Mouse (Mus musculus) colon, adult 2 months (tissue): Measurements from ENCODE around the gene Foxp4. TPM values are rescaled to one million over a fixed set of nuclear protein-coding genes. Genes with fewer than 3 reads are reported as not detected.

ENCODE experiments used
- polyA plus RNA-seq: library from polyadenylated mRNA; depleted of rRNA; stranded (reverse); fragments of >200 nt; gene quantifications from 2 replicates; pipeline ENCODE4 v1.2.3, GENCODE M21; 2012; rRNA removed

Gene Foxp4
- polyA plus RNA-seq = 151 and 163 TPM in 2 replicates

DNA sequence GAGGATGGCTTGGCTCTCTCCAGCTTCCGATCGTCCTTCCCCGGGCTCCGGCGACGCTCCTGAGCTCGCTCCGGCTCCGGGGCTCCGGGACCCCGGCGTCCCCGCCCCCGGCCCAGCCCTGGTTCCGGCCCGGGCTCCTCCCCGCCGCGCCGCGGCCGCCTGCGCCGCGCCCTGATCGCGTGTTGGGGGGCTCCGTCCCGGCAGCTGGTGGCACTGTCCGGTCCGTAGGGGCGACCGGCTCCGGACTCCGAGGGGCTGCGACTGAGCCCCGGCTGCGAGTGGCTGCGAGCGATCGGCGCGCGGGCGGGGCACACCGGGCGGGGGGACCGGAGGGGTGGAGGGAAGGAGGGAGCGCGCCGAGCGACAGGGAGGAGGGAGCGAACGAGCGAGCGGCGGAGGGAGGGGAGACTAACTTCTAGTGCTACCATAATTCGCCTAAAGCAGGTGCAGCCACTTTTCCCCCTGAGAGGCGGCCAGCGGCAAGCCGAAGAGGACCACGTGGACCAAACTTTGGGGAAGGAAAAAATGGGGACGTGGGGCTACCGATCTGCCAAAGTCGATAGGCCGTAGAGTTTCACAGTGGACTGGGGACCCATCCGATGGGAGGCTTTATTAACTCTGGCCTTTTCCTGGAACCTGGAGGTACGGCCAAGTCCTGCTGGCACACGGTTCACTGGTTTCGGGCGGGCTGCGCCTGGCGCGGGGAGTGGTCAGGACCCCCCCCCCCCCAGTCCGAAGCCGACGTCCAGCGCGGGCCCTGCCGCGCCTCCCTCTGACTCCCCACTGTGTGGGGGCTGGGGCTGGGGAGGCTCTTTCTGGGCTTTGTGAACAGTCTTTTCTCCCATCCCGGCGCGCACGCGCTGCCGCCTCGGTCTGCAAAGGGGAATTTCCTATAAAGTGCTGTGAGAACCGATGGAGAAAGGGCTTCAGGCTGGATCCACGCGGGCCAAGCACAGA is at the start of gene Foxp4:
Gene Foxp4, minus strand, starts transcription at position 263 of the 957 bp plus-strand sequence.

GRCm38 (mm10) chr17:47834482-47834767 is 90.0 kb downstream of the Foxp4 start, which contains the start of gene Mdfi:
TSS of gene Mdfi (minus strand) at chr17:47834691.

Other genes with a start within 250 kb of the Foxp4 start
- 75.5 and 81.0 TPM in 2 replicates for gene Tomm6, start 236.3 kb downstream of the Foxp4 start, polyA plus RNA-seq
- 13.0 and 15.1 TPM in 2 replicates for gene Frs3, start 235.6 kb downstream of the Foxp4 start, polyA plus RNA-seq
- gene Gm21981, start 230.2 kb downstream of the Foxp4 start, polyA plus RNA-seq = 0.90 and 1.1 TPM in 2 replicates
- gene Prickle4, start 229.9 kb downstream of the Foxp4 start, polyA plus RNA-seq = 2.8 and 3.4 TPM in 2 replicates
- gene Pgc, start 197.8 kb downstream of the Foxp4 start, polyA plus RNA-seq = 0.43 and 0.95 TPM in 2 replicates
- 50.1 and 54.3 TPM in 2 replicates for gene Tfeb, start 187.6 kb downstream of the Foxp4 start, polyA plus RNA-seq
- 15.9 and 20.7 TPM in 2 replicates for gene Mdfi, start 90.0 kb downstream of the Foxp4 start, polyA plus RNA-seq
- not detected in 2 replicates for gene 1700122O11Rik, start 113.6 kb upstream of the Foxp4 start, polyA plus RNA-seq
- gene 1700067P10Rik, start 164.7 kb upstream of the Foxp4 start, polyA plus RNA-seq = not detected in 2 replicates
- gene 9830107B12Rik, start 221.6 kb upstream of the Foxp4 start, polyA plus RNA-seq = 0.14 TPM in 1 of 2 replicates, not detected in the other
- gene A530064D06Rik, start 242.6 kb upstream of the Foxp4 start, polyA plus RNA-seq = 0.52 and 0.69 TPM in 2 replicates